Mouse (Mus musculus) right cerebral cortex, postnatal 36 days (tissue): Measurements from ENCODE around the gene Tmem199.

Experiments
- DNase-seq, 2 experiments: peaks; one replicate each; pipeline ENCODE4 v3.0.0; 2022; ENCODE audit warnings: low spot score in 2 of 2, mixed read lengths in 1 of 2

The Tmem199 gene

DNA sequence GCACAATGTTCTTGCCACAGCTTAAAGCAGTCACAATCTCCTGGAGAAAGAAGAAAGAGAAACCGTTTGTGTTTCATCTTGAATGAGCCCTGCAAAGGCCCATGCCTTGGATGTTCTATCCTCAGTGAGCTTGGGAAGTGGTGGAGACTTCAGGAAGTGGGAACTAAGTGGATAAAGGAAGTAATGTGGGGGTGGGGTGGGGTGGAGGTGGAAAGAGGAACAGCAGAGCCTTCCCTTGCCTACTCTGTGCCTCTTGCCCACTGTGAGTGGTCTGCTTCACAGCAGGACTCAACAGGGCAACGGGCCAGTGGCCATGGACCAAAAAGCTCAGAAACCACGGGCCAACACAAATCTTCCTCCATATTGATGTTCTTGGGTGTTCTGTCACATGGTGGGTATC, 36.7 kb downstream of the Tmem199 start:
- DNase-seq = no peak

DNA sequence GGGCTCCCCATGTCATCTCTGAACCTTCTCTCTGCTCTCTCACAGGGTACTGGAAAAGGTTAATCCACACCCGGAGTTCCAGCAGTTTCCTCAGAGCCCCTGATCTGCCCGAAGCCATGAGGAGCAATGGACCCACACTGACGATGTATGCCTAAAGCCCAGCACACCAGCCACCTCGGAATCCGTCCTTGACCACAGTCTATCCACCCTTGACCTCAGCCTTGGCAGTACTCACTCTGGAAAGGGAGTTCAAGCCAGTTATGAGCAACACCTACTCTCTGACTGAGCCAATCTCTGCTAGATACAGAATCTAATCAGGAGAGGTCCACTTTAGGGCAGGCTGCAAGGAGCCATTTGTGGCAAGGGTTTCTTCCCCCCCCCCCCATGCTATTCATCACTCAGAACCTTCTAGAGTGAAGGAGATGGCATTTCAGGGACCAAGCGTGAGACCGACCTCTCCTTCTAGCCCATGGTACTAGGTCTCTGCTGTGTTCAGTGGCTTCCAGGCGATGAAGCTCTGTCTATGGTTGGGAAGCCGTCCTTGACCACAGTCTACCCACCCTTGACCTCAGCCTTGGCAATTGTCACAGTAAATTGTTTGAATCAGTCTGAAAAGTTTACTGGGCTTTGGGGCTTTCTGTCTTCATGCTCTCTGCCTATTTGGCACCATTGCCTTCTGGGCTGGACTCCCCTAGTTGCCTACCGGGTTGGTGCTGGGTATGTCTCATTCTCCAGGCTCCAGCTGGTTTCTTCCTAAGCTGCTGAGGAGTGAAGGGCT, 40.5 kb downstream of the Tmem199 start:
- DNase-seq = no peak

DNA sequence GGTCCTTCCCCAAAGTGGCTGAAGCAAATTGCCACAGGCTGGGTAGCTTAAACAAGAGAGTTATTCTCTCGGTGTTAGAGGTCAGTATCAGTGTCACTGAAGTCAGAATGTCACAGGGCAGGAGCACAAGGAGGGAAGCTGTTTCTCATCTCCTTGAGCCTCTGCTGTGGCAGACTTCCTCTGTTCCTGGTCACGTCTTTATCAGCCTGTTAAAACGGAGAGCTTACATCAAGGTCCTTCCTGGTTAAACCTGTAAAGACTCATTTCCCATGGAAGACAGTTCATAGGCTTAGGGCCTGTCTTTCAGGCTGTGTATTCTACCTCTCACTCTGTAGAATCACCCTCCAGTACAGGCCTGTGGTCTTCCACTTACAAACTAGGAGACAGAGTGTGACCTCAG, 44.0 kb downstream of the Tmem199 start:
- no peak for DNase-seq

DNA sequence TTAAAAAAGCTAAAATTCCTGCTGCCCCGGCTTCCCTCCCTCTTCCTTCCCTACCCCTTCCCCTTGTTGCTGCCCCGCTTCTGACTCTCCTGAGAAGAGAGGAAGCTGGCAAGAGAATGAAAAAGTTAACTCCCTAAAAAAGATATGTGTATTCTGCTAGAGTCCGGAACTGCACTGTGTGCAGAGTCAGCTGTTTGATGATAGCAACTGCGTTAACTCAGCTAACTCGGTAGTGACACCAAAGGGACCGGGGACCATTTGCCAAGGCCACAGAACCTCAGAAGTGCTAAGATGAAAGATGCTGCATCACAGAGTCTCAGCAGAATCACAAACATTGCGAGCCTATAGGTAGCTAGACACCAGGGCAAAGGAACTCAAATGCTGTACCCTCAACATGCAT, 44.5 kb downstream of the Tmem199 start:
- no peak for DNase-seq

DNA sequence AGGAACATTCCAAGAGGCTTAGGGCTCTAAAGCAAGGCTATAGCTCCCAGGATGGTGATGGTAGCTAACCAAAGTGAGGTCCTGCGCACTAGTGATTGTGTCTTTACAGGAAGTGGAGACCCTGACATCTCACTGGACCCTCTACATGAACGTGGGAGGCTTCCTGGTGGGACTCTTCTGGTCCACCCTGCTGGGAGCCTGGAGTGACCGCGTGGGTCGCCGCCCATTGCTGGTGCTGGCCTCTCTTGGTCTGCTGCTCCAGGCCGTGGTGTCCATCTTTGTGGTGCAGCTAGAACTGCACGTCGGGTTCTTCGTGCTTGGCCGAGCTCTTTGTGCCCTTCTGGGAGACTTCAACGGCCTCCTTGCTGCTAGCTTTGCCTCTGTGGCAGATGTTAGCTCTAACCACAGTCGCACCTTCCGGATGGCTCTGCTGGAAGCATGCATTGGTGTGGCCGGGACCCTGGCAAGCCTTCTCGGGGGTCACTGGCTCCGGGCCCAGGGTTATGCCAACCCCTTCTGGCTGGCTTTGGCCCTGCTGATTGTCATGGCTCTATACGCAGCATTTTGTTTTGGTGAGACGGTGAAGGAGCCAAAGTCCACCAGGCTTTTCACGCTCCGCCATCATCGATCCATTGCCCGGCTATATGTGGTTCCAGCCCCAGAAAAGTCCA, 45.6 kb downstream of the Tmem199 start:
- DNase-seq = no peak

DNA sequence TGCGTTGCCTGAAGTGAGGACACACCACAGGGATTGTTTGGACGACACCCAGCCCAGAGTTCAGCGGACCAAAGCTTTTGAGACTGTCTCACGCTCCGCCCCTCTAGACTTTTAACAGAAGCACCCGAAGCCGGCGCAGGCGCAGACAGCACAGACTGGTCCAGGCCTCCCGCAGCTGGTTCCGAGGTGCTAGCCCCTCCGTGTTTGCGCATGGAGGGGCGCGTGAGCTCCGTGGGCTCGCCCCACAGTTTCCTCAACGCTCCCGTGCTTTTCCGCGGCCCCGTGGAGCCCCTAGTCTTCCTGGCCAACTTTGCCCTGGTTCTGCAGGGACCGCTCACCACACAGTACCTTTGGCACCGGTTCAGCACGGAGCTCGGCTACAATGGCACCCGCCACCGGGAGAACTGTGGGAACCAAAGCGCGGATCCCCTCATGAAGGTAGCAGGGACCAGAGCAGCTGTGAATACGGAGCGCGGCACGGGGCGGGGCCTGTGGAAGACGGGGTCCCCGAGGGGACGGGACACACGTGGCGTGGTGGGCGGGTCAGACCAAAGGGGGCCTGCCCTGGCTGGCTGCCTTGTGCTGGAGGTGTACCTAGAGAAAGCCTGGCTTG, 46.3 kb downstream of the Tmem199 start, which contains the start of gene Slc46a1:
Gene Slc46a1 (plus strand): TSS at position 130 of the 613 bp plus-strand sequence.
- DNase-seq = peak; percentile 62 to 71

DNA sequence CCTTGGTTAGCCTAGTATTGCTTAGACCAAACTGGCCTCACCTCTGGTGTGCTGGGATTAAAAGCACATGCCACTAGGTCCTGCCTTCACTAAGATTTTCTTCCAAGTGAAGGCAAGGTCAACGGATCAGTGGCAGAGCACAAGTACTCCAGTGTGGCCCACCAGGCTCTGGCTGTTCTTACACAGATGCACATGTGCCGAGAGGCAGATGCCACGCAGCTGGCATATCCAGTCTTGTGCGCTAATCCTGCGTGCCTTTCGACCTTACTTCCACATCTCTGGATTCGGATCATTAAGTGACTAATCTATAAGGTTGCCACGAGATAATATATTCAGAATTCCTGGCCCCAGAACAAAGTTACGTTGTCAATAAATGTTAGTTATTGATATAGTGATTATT, 46.9 kb downstream of the Tmem199 start:
- no peak for DNase-seq

DNA sequence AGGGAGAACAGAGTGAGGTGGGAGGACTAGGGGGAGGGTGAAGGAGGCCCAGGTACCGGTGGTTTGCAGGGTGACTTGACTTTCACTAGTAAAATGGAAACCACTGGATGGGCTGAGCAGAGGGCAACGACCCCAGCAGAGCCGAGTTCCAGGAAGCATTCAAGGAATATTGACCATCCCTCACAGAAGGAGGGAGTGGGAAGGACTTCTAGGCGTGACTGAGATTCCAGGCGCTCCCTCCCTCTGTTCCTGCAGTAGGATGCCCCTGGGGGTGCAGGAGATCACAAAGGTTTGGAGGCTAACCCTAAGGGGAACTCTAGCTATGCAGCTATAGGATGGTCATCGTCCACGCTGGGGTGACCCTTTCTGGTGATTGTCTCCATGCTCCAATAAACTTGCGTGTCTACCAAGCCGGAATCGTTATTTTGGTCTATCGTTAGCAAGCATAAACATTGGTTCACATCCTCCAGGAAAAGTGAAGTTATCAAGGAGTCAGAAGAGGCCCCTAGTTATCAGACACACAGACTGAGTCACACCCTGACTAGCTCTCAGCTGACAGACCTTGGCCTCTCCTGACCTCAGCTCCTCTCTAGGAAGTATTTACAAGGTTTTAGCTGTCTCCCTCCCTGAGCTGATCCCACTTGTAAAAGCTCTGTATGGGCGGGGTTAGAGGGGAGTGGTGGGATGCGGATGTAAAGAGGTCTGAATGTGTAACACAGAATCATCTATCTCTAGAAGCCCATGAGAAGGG, 48.5 kb downstream of the Tmem199 start:
- DNase-seq = no peak

DNA sequence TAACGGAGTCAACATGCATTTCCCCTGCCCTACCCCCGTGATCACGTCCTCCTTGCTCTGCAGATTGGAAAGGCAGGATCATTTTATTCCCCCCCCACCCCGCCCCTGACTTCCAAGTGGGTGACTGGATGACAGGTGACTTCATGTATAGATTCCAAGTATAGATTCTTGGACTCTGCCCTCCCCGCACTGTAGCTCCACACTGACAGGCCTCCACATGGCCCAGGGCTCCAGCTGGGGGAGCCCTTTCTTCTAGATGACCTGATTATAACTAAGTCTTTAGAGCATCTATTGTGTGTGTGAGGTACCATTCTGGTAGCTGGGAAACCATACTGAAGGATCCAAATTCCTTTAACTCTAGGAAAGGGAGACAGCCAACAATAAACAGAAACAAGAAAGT, 49.3 kb downstream of the Tmem199 start:
- DNase-seq = no peak

DNA sequence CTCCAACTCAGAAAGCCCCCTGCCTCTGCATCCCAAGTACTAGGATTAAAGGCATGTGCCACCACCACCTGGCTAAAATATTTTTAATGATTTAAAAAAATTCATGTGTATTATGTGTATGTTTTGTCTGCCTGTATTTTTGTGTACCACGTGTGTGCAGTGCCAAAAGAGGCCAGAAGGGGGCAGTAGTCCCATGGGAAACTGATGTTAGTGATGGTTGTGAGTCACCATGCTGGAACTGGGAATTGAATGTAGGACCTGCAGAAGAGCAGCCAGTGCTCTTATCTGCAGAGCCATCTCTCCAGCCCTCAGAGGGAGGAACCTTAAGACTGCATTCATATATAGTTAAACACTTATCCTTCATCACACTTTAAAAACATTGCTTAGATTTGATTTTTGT, 50.1 kb downstream of the Tmem199 start:
- DNase-seq = no peak

DNA sequence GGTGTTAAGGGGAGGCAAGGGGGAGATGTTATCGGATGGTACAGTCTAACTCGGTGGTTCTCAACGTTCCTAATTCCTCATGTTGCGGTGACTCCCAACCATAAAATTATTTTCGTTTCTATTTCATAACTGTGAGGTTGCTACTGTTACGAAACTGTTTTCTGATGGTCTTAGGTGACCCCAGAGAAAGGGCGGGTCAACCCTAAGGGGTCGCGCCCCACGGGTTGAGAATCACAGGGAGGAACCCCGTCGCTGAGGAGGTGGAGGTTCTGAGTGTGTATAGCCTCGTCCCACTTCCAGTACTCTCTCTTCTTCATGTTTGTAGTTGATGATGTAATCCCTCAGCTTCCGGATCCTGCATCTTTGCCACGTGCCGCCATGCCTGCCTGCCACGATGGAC, 53.2 kb downstream of the Tmem199 start:
- no peak for DNase-seq
